Mouse (Mus musculus): ENCODE measurements around the gene Sumo3. TPM values are rescaled to one million over a fixed set of nuclear protein-coding genes. Genes with fewer than 3 reads are reported as not detected.

Gene Sumo3
- 439 and 448 TPM in 2 replicates for polyA plus RNA-seq (2016; fragmentation: Nextera tagmentation; extraction: Ambion mirVana)

- peak; percentile 90 for DNase-seq (ENCODE audit: extremely low spot score, low spot score)
- H3K9me3 ChIP-seq: peaks cover 6% of the 10 kb centered on the region; the same call in 1 of the 2 replicates
- H3K27me3 ChIP-seq (ENCODE audit: poor library complexity, severe bottlenecking): no peaks in the 10 kb centered on the region
- peak within 1 kb of the TSS; percentile 99 for H3K27ac ChIP-seq
- H3K4me1 ChIP-seq: peaks cover 24% of the 10 kb centered on the region
- H3K4me3 ChIP-seq: peak within 1 kb of the TSS; percentile 84
- 2% methylated on average over 118 of the region's 119 CpGs for WGBS
- H3K36me3 ChIP-seq (replicated peaks): peaks cover 40% of the 10 kb centered on the region
Observed at GRCm38 (mm10) chr10:77605908-77606826, at the start of gene Sumo3, which contains the start of gene Gm49325. Gene Sumo3 (plus strand): TSS chr10:77606097. Gene Gm49325 (plus strand): TSS chr10:77606197.

DNA sequence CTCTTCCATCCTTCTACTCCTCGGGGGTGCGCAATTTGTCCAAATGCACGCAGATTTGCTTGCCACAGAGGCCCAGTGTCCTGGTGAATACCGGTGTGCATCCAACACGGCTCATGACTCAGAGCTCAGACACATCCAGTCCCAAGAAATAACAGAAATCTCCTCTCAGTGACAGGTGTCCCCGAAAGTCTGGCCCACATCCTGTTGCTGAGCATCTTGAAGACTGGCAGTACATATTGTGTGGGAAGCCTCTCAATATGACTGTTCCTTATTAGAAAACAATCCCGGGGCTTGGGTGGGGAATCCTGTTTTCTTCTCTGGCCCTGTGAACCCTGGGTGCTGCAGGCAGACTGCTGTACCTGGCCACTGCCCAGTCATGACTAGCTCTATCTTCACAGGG, 49.3 kb upstream of the Sumo3 start:
- Histone ChIP-seq H3K27me3 (ENCODE audit: poor library complexity, severe bottlenecking) (no peaks in the 10 kb centered on the region), H3K27ac (no peak overlapping the region), H3K36me3 (replicated peaks) (no peaks in the 10 kb centered on the region), H3K4me1 (no peaks in the 10 kb centered on the region), H3K4me3 (no peak overlapping the region), H3K9me3 (no peaks in the 10 kb centered on the region)
- DNase-seq (ENCODE audit: extremely low spot score, low spot score): no peak
- 89% methylated on average over 7 of the region's 7 CpGs for WGBS

GRCm38 (mm10) chr10:77557641-77558040, 48.3 kb upstream of the Sumo3 start:
- Histone ChIP-seq H3K27ac (no peak overlapping the region), H3K4me1 (no peaks in the 10 kb centered on the region), H3K27me3 (ENCODE audit: poor library complexity, severe bottlenecking) (no peaks in the 10 kb centered on the region), H3K9me3 (no peaks in the 10 kb centered on the region), H3K36me3 (replicated peaks) (no peaks in the 10 kb centered on the region), H3K4me3 (no peak overlapping the region)
- DNase-seq (ENCODE audit: extremely low spot score, low spot score): no peak
- 92% methylated on average over 4 of the region's 4 CpGs for WGBS

DNA sequence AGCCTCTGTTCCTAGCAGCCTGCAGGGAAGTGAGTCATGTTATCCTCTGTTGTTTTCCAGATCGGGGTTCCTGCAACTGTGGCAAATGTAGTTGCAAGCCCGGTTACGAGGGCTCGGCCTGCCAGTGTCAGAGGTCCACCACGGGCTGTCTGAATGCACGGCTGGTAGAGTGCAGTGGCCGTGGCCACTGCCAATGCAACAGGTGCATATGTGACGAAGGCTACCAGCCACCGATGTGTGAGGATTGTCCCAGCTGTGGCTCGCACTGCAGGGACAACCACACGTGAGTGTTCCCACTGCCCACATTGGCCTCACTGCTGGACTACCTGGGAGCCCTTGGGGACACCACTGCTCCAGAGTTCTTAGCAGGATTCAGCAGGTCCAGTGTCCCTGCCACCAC, 45.8 kb upstream of the Sumo3 start:
- Histone ChIP-seq H3K4me1 (no peaks in the 10 kb centered on the region), H3K9me3 (no peaks in the 10 kb centered on the region), H3K27ac (no peak overlapping the region), H3K36me3 (replicated peaks) (no peaks in the 10 kb centered on the region), H3K4me3 (no peak overlapping the region), H3K27me3 (ENCODE audit: poor library complexity, severe bottlenecking) (no peaks in the 10 kb centered on the region)
- no peak for DNase-seq (ENCODE audit: extremely low spot score, low spot score)
- 87% methylated on average over 11 of the region's 11 CpGs for WGBS

DNA sequence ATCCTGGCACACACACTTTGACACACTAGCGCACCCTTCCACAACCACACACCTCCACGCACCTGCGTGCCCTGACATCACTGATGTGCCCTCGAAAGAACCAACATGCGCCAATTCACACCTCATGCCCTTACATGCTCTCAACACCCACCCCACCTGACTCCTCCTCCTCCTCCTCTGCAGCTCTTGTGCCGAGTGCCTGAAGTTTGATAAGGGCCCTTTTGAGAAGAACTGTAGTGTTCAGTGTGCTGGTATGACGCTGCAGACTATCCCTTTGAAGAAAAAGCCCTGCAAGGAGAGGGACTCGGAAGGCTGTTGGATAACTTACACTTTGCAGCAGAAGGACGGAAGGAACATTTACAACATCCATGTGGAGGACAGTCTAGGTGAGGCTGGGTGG, 45.1 kb upstream of the Sumo3 start:
- Histone ChIP-seq H3K36me3 (replicated peaks) (no peaks in the 10 kb centered on the region), H3K27me3 (ENCODE audit: poor library complexity, severe bottlenecking) (no peaks in the 10 kb centered on the region), H3K27ac (no peak overlapping the region), H3K9me3 (no peaks in the 10 kb centered on the region), H3K4me3 (no peak overlapping the region), H3K4me1 (no peaks in the 10 kb centered on the region)
- no peak for DNase-seq (ENCODE audit: extremely low spot score, low spot score)
- 90% methylated on average over 9 of the region's 9 CpGs for WGBS

DNA sequence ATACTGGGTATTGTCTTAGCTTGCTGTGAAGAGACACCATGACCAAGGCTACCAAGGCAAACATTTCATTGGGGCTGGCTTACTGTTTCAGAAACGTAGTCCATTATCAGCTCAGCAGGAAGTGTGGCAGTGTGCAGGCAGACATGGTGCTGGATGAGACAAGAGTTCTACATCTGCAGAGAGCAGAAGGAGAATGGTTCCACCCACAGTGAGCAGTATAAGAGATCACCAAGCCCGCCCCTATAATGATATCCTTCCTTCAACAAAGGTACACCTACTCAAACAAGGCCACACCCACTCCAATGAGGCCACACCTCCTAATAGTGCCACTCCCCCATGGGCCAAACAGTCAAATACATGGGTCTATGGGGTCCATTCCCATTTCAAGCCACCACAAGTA, 44.4 kb upstream of the Sumo3 start:
- no peak for DNase-seq (ENCODE audit: extremely low spot score, low spot score)
- no peaks in the 10 kb centered on the region for H3K4me1 ChIP-seq
- no peak overlapping the region for H3K27ac ChIP-seq
- H3K27me3 ChIP-seq (ENCODE audit: poor library complexity, severe bottlenecking): no peaks in the 10 kb centered on the region
- H3K9me3 ChIP-seq: no peaks in the 10 kb centered on the region
- H3K36me3 ChIP-seq (replicated peaks): no peaks in the 10 kb centered on the region
- H3K4me3 ChIP-seq: no peak overlapping the region
- 76% methylated on average over 2 of the region's 2 CpGs for WGBS

GRCm38 (mm10) chr10:77565005-77565404, 40.9 kb upstream of the Sumo3 start:
- Histone ChIP-seq H3K27ac (no peak overlapping the region), H3K4me1 (peaks cover 13% of the 10 kb centered on the region), H3K27me3 (ENCODE audit: poor library complexity, severe bottlenecking) (no peaks in the 10 kb centered on the region), H3K9me3 (no peaks in the 10 kb centered on the region), H3K36me3 (replicated peaks) (no peaks in the 10 kb centered on the region), H3K4me3 (no peak overlapping the region)
- 88% methylated on average over 8 of the region's 8 CpGs for WGBS
- DNase-seq (ENCODE audit: extremely low spot score, low spot score): no peak

DNA sequence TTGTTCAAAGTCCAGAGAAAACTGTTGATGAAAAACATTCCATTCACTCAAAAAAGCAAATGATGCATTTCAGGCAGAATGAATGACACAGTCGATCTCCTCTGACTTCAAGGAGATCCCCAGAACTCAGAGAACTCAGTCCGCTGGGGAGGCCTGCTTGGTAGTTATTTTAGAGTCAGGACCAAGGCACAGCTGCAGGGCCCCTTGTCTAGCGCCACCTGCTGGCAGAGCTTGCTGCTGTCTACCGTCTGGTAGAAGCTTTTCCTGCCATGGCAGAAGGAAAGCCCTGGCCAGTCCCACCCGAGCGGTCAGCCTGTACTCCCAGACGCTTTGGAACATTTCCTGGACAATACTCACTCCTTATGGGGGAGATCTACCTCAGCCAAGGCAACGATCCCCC, 39.2 kb upstream of the Sumo3 start:
- Histone ChIP-seq H3K4me1 (peaks cover 15% of the 10 kb centered on the region), H3K27me3 (ENCODE audit: poor library complexity, severe bottlenecking) (no peaks in the 10 kb centered on the region), H3K9me3 (no peaks in the 10 kb centered on the region), H3K4me3 (no peak overlapping the region), H3K36me3 (replicated peaks) (no peaks in the 10 kb centered on the region), H3K27ac (no peak overlapping the region)
- peak; percentile 72 for DNase-seq (ENCODE audit: extremely low spot score, low spot score)
- WGBS: 31% methylated on average over 8 of the region's 8 CpGs

- no peak overlapping the region for H3K4me3 ChIP-seq
- H3K36me3 ChIP-seq (replicated peaks): no peaks in the 10 kb centered on the region
- no peaks in the 10 kb centered on the region for H3K9me3 ChIP-seq
- no peaks in the 10 kb centered on the region for H3K27me3 ChIP-seq (ENCODE audit: poor library complexity, severe bottlenecking)
- H3K27ac ChIP-seq: no peak overlapping the region
- peaks cover 26% of the 10 kb centered on the region for H3K4me1 ChIP-seq
- no peak for DNase-seq (ENCODE audit: extremely low spot score, low spot score)
- WGBS: 42% methylated on average over 7 of the region's 7 CpGs
Observed at GRCm38 (mm10) chr10:77569481-77569880, 36.4 kb upstream of the Sumo3 start.

DNA sequence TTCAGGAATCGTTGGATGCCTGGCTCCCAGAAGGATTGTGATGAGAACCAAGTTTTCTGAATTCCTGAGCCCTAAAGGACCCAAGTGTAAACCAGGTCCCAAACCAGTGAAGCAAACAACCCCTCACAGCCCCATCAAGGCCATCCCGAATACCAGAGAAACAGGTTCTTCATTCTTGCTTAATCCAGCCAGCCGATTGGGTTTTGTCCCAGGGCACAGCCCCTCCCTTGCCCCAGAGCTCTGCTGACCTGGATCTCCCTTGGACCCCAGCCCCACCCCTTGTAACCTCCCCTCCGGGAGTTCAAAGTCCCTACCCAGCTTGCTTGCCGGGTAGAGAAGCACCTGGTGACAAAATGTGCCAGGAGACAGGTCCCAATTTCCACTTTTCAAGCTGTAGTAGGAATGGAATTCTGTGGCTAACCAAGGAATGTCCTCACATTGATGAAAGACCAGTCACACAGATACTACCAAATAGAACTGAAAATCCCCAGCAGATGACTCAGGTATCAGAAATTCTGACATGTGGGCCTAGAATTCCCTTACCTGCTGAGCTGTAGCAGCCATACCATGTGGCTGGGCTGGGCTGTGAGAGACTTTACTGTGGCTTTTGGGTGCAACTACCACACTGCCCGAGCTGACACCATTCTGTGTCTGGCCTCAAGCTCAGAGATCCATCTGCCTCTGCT, 35.8 kb upstream of the Sumo3 start:
- Histone ChIP-seq H3K27ac (no peak overlapping the region), H3K27me3 (ENCODE audit: poor library complexity, severe bottlenecking) (no peaks in the 10 kb centered on the region), H3K36me3 (replicated peaks) (no peaks in the 10 kb centered on the region), H3K9me3 (no peaks in the 10 kb centered on the region), H3K4me1 (peaks cover 26% of the 10 kb centered on the region), H3K4me3 (no peak overlapping the region)
- 55% methylated on average over 6 of the region's 6 CpGs for WGBS
- no peak for DNase-seq (ENCODE audit: extremely low spot score, low spot score)

- no peaks in the 10 kb centered on the region for H3K9me3 ChIP-seq
- H3K4me1 ChIP-seq: peaks cover 26% of the 10 kb centered on the region
- no peak overlapping the region for H3K4me3 ChIP-seq
- no peaks in the 10 kb centered on the region for H3K36me3 ChIP-seq (replicated peaks)
- H3K27ac ChIP-seq: no peak overlapping the region
- 44% methylated on average over 3 of the region's 3 CpGs for WGBS
- DNase-seq (ENCODE audit: extremely low spot score, low spot score): no peak
- no peaks in the 10 kb centered on the region for H3K27me3 ChIP-seq (ENCODE audit: poor library complexity, severe bottlenecking)
Observed at GRCm38 (mm10) chr10:77572225-77572624, 33.7 kb upstream of the Sumo3 start.

DNA sequence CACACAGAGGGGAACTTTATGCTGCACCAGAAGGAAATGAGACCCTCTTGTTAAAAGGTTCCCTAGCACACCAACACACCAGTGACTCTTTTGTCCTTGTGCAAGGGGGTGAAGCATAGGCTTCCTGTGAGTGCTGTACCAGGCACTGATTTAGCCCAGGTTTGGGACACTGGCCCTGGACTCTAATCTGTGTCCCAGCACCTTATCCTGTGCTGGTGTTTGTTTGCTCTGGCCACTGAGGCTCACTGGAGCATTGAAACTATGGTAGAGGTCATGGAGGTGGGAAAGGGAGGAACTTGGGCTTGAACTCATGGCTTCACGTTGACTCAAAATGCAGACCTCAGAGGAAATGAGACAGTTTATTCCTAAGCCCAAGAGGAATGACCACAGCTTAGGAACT, 32.7 kb upstream of the Sumo3 start:
- Histone ChIP-seq H3K27me3 (ENCODE audit: poor library complexity, severe bottlenecking) (no peaks in the 10 kb centered on the region), H3K9me3 (no peaks in the 10 kb centered on the region), H3K36me3 (replicated peaks) (no peaks in the 10 kb centered on the region), H3K4me1 (peaks cover 26% of the 10 kb centered on the region), H3K4me3 (no peak overlapping the region), H3K27ac (no peak overlapping the region)
- 97% methylated on average over 1 of the region's 1 CpGs for WGBS
- DNase-seq (ENCODE audit: extremely low spot score, low spot score): no peak

Data from forebrain, embryonic 10.5 days (tissue).